Mouse (Mus musculus): Measurements from ENCODE around the gene Trim12c. TPM values are rescaled to one million over a fixed set of nuclear protein-coding genes. Genes with fewer than 3 reads are reported as not detected.
"Not testable (repeated sequence)": the region's sequence is repeated elsewhere in the genome, so short reads cannot be mapped to it uniquely, and the experiment has no call there.

Gene Trim12c
- 0.27 TPM in 1 of 2 replicates, not detected in the other for polyA plus RNA-seq (2012; ENCODE audit: insufficient read depth, low replicate concordance)

GRCm38 (mm10) chr7:104352717-104353599 is at the start of gene Trim12c:
Trim12c (minus strand) TSS chr7:104353362.
- Histone ChIP-seq H3K9me3 (no peaks in the 10 kb centered on the region), H3K4me1 (peaks cover 12% of the 10 kb centered on the region), H3K27me3 (replicated peaks) (no peaks in the 10 kb centered on the region), H3K4me3 (replicated peaks) (peak within 1 kb of the TSS; percentile 93), H3K36me3 (replicated peaks; ENCODE audit: low read length) (peaks cover 2% of the 10 kb centered on the region)
- TF ChIP-seq GATA1 (IDR thresholded peaks at IDR 0.05; ENCODE audit: borderline replicate concordance, low read length) = no peak

GRCm38 (mm10) chr7:104401140-104401539 is 48.0 kb upstream of the Trim12c start:
- H3K9me3 ChIP-seq = no peaks in the 10 kb centered on the region
- peak overlapping the region; percentile 60 for H3K4me3 ChIP-seq (replicated peaks)
- H3K36me3 ChIP-seq (replicated peaks; ENCODE audit: low read length) = no peaks in the 10 kb centered on the region
- H3K4me1 ChIP-seq = peaks cover 18% of the 10 kb centered on the region
- no peaks in the 10 kb centered on the region for H3K27me3 ChIP-seq (replicated peaks)
- TF ChIP-seq FLI1 (IDR thresholded peaks at IDR 0.05; ENCODE audit: low read length) (no peak), GATA1 (IDR thresholded peaks at IDR 0.05; ENCODE audit: borderline replicate concordance, low read length) (no peak)

GRCm38 (mm10) chr7:104400698-104401097 is 47.5 kb upstream of the Trim12c start, which contains the start of gene Trim30c:
Trim30c (minus strand) TSS chr7:104400837.
- Histone ChIP-seq H3K36me3 (replicated peaks; ENCODE audit: low read length) (no peaks in the 10 kb centered on the region), H3K4me3 (replicated peaks) (peak within 1 kb of the TSS; percentile 60)
- TF ChIP-seq GATA1 (IDR thresholded peaks at IDR 0.05; ENCODE audit: borderline replicate concordance, low read length) (no peak), FLI1 (IDR thresholded peaks at IDR 0.05; ENCODE audit: low read length) (no peak)

GRCm38 (mm10) chr7:104398492-104398891 is 45.3 kb upstream of the Trim12c start:
- no peaks in the 10 kb centered on the region for H3K36me3 ChIP-seq (replicated peaks; ENCODE audit: low read length)
- H3K9me3 ChIP-seq = no peaks in the 10 kb centered on the region
- H3K27me3 ChIP-seq (replicated peaks) = no peaks in the 10 kb centered on the region
- TF ChIP-seq FLI1 (IDR thresholded peaks at IDR 0.05; ENCODE audit: low read length) = no peak
- no peak for TF ChIP-seq GATA1 (IDR thresholded peaks at IDR 0.05; ENCODE audit: borderline replicate concordance, low read length)
- H3K4me1 ChIP-seq = peaks cover 18% of the 10 kb centered on the region
- H3K4me3 ChIP-seq (replicated peaks) = no peak overlapping the region

More at GRCm38 (mm10) chr7:104400698-104401097, 47.5 kb upstream of the Trim12c start, which contains the start of gene Trim30c:
- Histone ChIP-seq H3K9me3 (no peaks in the 10 kb centered on the region), H3K27me3 (replicated peaks) (no peaks in the 10 kb centered on the region), H3K4me1 (peaks cover 18% of the 10 kb centered on the region)

- Histone ChIP-seq H3K4me3 (replicated peaks) (peak within 1 kb of the TSS; percentile 59), H3K27me3 (replicated peaks) (no peaks in the 10 kb centered on the region), H3K9me3 (no peaks in the 10 kb centered on the region), H3K4me1 (peaks cover 16% of the 10 kb centered on the region), H3K36me3 (replicated peaks; ENCODE audit: low read length) (no peaks in the 10 kb centered on the region)
- no peak for TF ChIP-seq FLI1 (IDR thresholded peaks at IDR 0.05; ENCODE audit: low read length)
- TF ChIP-seq GATA1 (IDR thresholded peaks at IDR 0.05; ENCODE audit: borderline replicate concordance, low read length) = no peak
Observed at GRCm38 (mm10) chr7:104369736-104370414, 16.7 kb upstream of the Trim12c start, which contains the start of gene Trim30b. Trim30b (minus strand) TSS chr7:104369884.

GRCm38 (mm10) chr7:104366339-104366738 is 13.2 kb upstream of the Trim12c start:
- Histone ChIP-seq H3K27me3 (replicated peaks) (no peaks in the 10 kb centered on the region), H3K9me3 (no peaks in the 10 kb centered on the region), H3K36me3 (replicated peaks; ENCODE audit: low read length) (no peaks in the 10 kb centered on the region), H3K4me1 (peaks cover 18% of the 10 kb centered on the region), H3K4me3 (replicated peaks) (no peak overlapping the region)
- no peak for TF ChIP-seq FLI1 (IDR thresholded peaks at IDR 0.05; ENCODE audit: low read length)
- TF ChIP-seq GATA1 (IDR thresholded peaks at IDR 0.05; ENCODE audit: borderline replicate concordance, low read length) = no peak

GRCm38 (mm10) chr7:104353600-104353967 is 422 bp upstream of the Trim12c start:
- H3K9me3 ChIP-seq = no peaks in the 10 kb centered on the region
- peak overlapping the region; percentile 93 for H3K4me3 ChIP-seq (replicated peaks)

GRCm38 (mm10) chr7:104348043-104348442 is 5.1 kb downstream of the Trim12c start:
- not testable (repeated sequence) for H3K27me3 ChIP-seq (replicated peaks); H3K9me3 ChIP-seq; H3K4me3 ChIP-seq (replicated peaks)
- Histone ChIP-seq H3K36me3 (replicated peaks; ENCODE audit: low read length) (peaks cover 32% of the 10 kb centered on the region), H3K4me1 (peaks cover 20% of the 10 kb centered on the region)

More at GRCm38 (mm10) chr7:104353600-104353967, 422 bp upstream of the Trim12c start:
- peaks cover 12% of the 10 kb centered on the region for H3K4me1 ChIP-seq
- H3K27me3 ChIP-seq (replicated peaks) = no peaks in the 10 kb centered on the region
- no peaks in the 10 kb centered on the region for H3K36me3 ChIP-seq (replicated peaks; ENCODE audit: low read length)
- TF ChIP-seq GATA1 (IDR thresholded peaks at IDR 0.05; ENCODE audit: borderline replicate concordance, low read length) (no peak), FLI1 (IDR thresholded peaks at IDR 0.05; ENCODE audit: low read length) (no peak)

GRCm38 (mm10) chr7:104340744-104341143 is 12.4 kb downstream of the Trim12c start:
- H3K4me3 ChIP-seq (replicated peaks); H3K27me3 ChIP-seq (replicated peaks); H3K9me3 ChIP-seq: not testable (repeated sequence)
- H3K36me3 ChIP-seq (replicated peaks; ENCODE audit: low read length) = peaks cover 28% of the 10 kb centered on the region
- peaks cover 17% of the 10 kb centered on the region for H3K4me1 ChIP-seq

GRCm38 (mm10) chr7:104335547-104335946 is 17.6 kb downstream of the Trim12c start:
- not testable (repeated sequence) for H3K27me3 ChIP-seq (replicated peaks); H3K9me3 ChIP-seq; H3K4me1 ChIP-seq; H3K4me3 ChIP-seq (replicated peaks)
- H3K36me3 ChIP-seq (replicated peaks; ENCODE audit: low read length) = peaks cover 14% of the 10 kb centered on the region

GRCm38 (mm10) chr7:104329171-104329570 is 24.0 kb downstream of the Trim12c start, which contains the start of gene Trim34b:
Trim34b (plus strand) TSS chr7:104329471.
- not testable (repeated sequence) for H3K36me3 ChIP-seq (replicated peaks; ENCODE audit: low read length); H3K9me3 ChIP-seq; H3K4me3 ChIP-seq (replicated peaks); H3K4me1 ChIP-seq; H3K27me3 ChIP-seq (replicated peaks)

All from megakaryocyte, embryonic 14.5 days (primary cell).